Mouse (Mus musculus) right cerebral cortex, postnatal 36 days (tissue): Measurements from ENCODE around the gene Klhl10.
A peak's percentile ranks its signal among the peaks of the same experiment; 100 is the strongest.

Experiments
- DNase-seq, 2 experiments: peaks; one replicate each; pipeline ENCODE4 v3.0.0; 2022; ENCODE audit warnings: low spot score in 2 of 2, mixed read lengths in 1 of 2

Gene Klhl10

DNA sequence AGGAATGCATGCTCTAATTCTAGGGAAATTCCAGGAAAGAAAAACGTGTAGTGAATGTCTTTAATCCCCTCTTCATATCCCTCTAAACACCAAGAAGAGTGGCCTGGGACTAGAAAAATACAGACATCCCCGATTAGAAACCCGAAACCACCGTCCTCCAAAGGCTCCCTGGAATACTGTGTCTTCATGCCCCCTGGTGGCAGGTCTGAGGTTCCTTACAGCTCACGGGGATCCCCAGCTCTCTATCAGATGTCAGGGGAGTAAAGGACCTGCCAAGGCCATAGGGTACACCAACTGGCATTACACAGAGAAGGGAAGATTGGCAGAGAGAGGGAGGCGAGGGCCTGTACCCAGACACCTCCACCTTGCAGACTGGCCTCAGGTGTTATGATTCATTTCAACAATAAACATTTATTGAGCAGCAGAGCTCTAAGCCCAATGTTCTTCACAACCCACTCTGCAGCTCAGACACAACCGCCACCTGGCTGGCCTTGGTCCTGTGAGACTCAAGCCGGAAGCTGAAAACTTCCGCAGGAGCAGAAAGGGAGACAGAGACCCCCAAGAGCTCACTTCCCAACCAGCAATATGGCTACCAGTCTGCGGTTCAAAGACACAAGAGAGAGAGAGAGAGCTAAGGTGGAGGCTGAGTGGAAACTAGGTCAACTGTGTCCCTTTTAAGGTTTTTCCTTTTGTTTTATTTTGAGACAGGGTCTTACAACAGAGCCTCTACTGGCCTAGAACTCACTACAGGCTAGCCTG is 33.5 kb upstream of the Klhl10 start:
- no peak for DNase-seq

GRCm38 (mm10) chr11:100408835-100409462 is 32.8 kb upstream of the Klhl10 start:
- no peak for DNase-seq

- DNase-seq = no peak
Measured at GRCm38 (mm10) chr11:100409686-100410085, 32.0 kb upstream of the Klhl10 start.

DNA sequence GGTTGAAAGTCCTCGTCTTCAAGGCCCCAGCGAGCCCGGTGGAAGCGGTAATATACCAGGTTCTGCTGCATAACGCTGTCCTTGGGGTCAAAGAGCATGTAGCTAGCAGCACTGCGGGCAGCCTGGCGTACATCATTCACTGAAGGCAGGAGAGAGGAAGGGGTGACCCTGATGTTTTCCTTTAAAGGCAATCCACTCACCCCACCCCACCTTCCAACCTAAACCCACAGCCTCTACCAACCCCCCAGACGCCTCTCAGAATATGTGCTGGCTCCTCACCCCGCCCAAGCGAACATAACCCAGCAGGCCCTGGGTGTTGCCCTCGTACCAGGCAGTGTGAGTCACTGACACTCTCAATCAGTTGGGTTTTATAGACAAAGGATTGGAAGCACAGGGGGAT is 30.0 kb upstream of the Klhl10 start:
- DNase-seq = no peak

GRCm38 (mm10) chr11:100413541-100413940 is 28.2 kb upstream of the Klhl10 start:
- DNase-seq = no peak

DNA sequence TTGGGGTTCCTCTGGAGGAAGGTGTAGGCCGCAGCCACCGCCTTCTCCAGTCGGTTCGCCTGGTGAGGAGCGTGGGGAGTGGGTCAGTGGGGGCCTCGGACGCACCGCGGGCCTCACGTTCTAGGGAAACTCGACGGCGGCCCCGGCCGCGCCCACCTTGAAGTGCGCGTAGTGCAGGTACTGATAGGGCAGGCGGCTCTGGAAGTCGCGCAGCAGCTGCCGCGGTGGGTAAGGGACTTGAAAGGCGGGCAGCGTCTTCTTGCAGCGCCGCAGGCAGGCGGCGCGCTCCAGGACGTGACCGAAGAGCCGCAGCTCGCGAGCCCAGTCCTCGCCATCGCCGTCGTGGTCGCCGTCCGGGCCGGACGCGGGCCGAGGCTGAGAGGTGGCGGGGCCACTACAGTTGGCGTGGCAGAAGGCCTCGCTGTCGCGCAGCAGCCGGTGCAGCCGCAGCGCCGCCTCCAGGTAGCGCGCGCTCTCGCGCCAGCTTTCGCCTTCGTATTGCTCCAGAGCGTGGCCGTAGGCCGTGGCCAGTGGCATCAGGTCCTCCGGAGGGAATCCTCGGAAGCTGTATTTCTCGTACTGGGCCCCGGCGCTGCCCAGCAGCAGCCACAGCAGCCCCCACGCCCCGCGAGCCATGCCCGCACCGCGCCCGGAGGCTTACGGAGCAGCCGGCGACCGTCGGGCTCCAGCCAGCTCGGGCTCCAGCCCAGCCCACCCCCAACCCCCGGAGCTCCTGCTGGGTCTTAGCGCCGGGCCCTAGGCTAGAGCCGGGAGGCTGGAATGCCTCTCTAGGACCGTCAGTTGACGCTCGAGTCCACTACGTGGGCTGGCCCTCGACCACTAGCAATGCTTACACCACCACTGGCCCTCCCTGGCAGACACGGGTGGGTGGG is 27.4 kb upstream of the Klhl10 start, which contains the start of gene P3h4:
TSS of gene P3h4 (minus strand) at position 816 of the 893 bp plus-strand sequence.
- peak; percentile 44 to 63 for DNase-seq

GRCm38 (mm10) chr11:100414914-100415822 is 26.5 kb upstream of the Klhl10 start, which contains the start of gene Fkbp10:
Gene Fkbp10 (plus strand): TSS chr11:100415697.
- DNase-seq = no peak

GRCm38 (mm10) chr11:100421537-100421936 is 20.2 kb upstream of the Klhl10 start:
- no peak for DNase-seq

DNA sequence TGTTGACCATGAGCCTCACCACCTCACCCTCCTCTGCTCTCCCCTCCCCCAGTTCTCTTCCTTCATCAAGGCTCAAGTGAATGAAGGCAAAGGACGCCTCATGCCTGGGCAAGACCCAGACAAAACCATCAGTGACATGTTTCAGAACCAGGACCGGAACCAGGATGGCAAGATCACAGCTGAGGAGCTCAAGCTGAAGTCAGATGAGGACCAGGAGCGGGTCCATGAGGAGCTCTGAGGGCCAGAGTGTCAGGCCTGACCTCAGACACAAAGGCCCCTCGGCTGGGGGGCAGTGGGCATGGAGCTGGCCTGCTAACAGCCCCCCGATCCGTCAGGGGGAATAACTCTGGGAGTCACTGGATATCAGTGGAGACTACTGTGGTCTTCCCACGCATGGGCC is 17.9 kb upstream of the Klhl10 start:
- no peak for DNase-seq

- peak in 1 of 2 experiments; percentile 48 for DNase-seq
Measured at GRCm38 (mm10) chr11:100425851-100426250, 15.9 kb upstream of the Klhl10 start.

GRCm38 (mm10) chr11:100426820-100427219 is 14.9 kb upstream of the Klhl10 start:
- DNase-seq = no peak

DNA sequence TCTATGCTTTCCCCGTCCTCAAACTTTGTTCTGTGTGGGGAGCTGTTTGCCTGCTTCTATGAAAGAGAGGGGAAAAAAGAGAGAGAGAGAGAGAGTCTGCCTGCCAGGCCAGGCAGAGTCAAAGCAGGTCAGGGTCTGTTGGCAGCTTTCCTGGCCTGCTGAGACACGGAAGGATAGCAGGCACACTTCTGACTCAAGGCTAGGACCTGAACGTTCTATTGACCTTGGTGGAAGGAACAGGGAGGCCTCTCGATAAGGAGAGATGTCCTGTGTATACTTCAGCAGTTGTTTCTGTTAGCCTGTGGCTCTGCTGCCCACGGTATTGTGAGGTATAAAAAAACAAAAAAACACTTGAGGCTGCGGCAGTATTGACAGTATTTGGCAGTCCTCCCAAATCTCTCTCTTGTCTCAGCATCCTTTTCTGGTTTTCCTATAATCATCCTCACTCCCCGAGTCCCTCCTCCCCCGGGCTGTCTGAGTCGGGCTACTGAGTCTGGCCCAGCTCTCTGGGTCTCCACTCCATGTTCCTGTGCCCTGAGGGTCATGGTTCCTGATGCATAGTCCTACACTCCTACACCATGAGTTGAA is 13.0 kb upstream of the Klhl10 start:
- DNase-seq = no peak

DNA sequence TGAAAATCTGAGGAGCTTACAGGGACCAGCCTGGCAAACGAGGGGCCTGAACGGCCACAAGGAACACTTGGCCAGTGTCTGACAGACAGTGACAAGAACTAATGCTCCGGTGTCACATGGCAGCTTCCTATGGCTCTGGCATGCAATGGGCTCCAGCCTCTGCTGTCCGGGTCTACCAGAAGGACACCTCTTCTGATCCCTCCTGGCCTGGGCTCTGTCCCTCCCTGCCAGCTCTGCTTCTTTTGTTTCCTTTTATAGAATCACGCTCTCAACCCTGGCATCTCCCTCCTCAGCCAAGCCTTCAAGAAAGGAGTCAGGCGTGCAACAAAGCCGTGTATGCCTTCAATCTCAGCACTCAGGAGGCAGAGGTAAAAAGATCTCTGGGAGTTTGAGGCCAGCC is 11.7 kb upstream of the Klhl10 start:
- no peak for DNase-seq

GRCm38 (mm10) chr11:100432002-100432401 is 9.7 kb upstream of the Klhl10 start:
- DNase-seq = no peak

DNA sequence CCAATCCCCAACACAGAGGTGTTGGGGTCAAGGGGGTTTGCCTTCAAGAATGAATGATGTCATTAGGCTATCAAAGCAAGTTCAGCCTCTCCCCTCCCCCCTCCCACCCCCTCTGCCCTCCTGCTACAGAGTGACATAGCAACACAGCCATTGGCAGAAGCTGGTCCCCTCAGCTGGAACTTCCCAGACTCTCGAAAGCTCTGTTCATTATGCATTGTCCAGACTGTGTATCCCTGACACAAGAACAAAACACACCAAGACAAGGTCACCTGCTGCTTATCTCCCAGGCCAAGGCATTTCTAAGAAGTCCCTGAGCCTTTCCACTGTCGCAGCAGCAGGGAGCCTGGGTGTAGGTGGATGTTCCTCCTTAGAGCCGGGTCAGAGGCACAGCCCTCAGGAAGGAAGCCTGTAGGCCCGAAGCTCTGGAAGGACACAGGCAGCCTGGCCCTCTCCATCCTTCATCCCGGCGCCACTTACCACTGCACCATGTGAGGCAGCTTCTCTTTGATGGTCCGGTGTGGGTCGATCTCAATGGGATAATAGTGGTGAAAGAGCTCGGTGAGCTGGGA is 6.0 kb upstream of the Klhl10 start:
- DNase-seq = no peak

- DNase-seq = no peak
Measured at GRCm38 (mm10) chr11:100437901-100438300, 3.8 kb upstream of the Klhl10 start.

DNA sequence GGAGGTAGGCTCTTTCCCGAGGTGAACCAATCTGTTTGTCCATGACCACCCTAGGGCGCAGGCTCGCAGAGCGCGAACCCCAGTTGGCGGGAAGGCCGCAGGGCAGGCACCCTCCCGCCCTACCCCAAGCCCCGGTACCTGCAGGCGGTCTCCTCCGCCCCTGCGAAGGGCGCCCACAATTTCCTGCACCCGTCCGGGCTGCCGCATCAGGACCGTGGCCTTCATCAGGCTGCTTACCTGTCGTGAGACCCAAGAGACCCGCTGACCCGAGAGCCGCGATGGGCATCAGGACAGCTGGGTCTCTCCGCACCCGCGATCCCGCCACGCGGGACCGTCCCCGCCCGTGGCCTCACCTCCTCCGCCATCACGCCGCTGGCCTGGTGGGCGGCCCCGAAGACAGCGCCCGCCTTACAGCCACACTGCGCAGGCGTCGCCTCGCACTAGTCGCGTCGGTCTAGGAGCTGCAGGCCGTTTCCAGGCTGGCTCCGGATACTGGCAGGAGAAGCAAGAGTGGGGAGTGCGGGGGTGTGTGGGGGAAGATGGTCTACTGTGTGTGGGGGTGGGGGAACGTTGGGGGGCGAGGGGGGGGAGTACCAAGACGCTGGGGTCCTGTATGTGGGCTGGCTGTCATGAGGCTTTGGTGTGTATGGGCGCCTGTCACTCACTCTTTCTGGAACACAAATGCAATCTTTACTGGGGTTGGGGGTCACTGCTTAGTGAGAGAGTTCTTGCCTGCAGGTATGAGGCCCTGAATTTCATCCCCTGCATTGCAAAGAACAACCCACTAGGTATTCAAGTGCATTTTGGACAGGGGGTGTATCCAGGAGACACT is 810 bp upstream of the Klhl10 start:
- DNase-seq = peak; percentile 75 to 78

- DNase-seq = no peak
Measured at GRCm38 (mm10) chr11:100442625-100443024, 908 bp downstream of the Klhl10 start.

DNA sequence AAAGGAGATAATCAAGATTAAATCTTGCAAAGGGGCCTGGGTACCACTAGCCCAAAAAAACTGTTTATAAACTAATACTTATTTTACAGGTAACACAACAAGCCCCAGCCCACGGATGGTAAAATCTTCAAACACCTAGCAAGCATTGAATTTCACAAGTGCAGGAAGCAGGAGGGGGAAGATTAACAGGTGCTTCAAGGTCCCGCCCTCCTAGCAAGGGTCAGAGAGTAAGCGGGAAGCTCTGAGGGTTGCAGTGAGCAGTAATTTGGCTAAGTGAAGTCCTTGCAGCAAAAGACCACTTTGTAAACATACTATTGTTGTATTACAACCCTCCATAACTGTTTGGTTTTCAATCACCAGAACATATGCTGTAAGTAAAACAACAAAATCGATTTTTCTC is 15.5 kb downstream of the Klhl10 start:
- no peak for DNase-seq

DNA sequence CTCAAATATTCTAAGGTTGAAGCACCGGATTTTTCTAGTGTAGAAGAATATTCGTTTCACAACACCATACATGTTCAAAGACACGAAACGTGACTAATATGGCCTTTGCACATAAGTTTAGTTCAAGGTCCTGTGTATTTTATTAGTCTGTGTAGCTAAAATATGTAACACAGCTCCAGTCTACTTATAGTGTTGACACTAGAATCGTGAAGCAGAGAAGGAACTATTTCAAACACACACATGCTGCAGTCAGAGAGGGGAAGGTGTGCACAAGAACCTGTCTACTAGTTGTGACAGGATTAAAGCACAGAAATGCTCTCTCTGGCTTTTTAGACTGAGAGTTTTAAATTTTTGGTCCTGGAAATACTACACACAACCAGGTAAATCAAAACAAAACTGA is 16.0 kb downstream of the Klhl10 start:
- DNase-seq = no peak
